Mouse (Mus musculus) forebrain, embryonic 12.5 days (tissue): ENCODE measurements around the gene Ttyh3. TPM values are rescaled to one million over a fixed set of nuclear protein-coding genes. Genes with fewer than 3 reads are reported as not detected.

Experiments used
- ATAC-seq: fragments of 200-750 bp; cut with Nextera tagmentation; 2 replicates; pipeline ENCODE4 v1.8.0; 2017; ENCODE audit warnings: moderate TSS enrichment; ENCODE audit not compliant: low FRiP score
- H3K27ac ChIP-seq: fragments of 300-500 bp; sonication (generic); 2 replicates; pipeline ENCODE4 v1.5.1; 2016; ENCODE audit warnings: mild to moderate bottlenecking
- H3K27me3 ChIP-seq: fragments of 300-500 bp; sonication (generic); 2 replicates; pipeline ENCODE4 v1.6.1; 2016; ENCODE audit warnings: mild to moderate bottlenecking
- H3K36me3 ChIP-seq: fragments of 300-500 bp; sonication (generic); replicated peaks from 2 replicates; pipeline ENCODE4 v1.6.1; 2016; ENCODE audit warnings: mild to moderate bottlenecking
- H3K4me1 ChIP-seq: fragments of 300-500 bp; sonication (generic); 2 replicates; pipeline ENCODE4 v1.6.1; 2016
- H3K4me2 ChIP-seq: fragments of 300-500 bp; sonication (generic); 2 replicates; pipeline ENCODE4 v1.6.1; 2016; ENCODE audit warnings: mild to moderate bottlenecking, moderate library complexity
- H3K4me3 ChIP-seq: fragments of 300-500 bp; sonication (generic); replicated peaks from 2 replicates; pipeline ENCODE4 v1.5.1; 2016; ENCODE audit warnings: mild to moderate bottlenecking
- H3K9ac ChIP-seq: fragments of 300-500 bp; sonication (generic); 2 replicates; pipeline ENCODE4 v1.6.1; 2016; ENCODE audit warnings: mild to moderate bottlenecking
- H3K9me3 ChIP-seq: fragments of 300-500 bp; sonication (generic); 2 replicates; pipeline ENCODE4 v1.6.1; 2016
- WGBS: fragments of 180-500 bp; shearing (Covaris S2); methylation state at CpG from one replicate; pipeline ENCODE4 v1.1.7; 2016; 5-methylcytosine and 5-hydroxymethylcytosine counted together
- polyA plus RNA-seq: library from polyadenylated mRNA; unstranded; fragments of >200 nt; fragmentation: Nextera tagmentation; extraction: Ambion mirVana; gene quantifications from 2 replicates; pipeline ENCODE4 v1.2.1, GENCODE M21; 2016

Gene Ttyh3
- polyA plus RNA-seq, 1 experiment from 2014 or later: 88.0 TPM

- Histone ChIP-seq H3K36me3 (peaks cover 98% of the 10 kb centered on the region), H3K4me1 (peaks cover 49% of the 10 kb centered on the region)
Observed at GRCm38 (mm10) chr5:140639312-140639711, 9.5 kb downstream of the Ttyh3 start.

GRCm38 (mm10) chr5:140638484-140638883, 10.3 kb downstream of the Ttyh3 start:
- no peak overlapping the region for H3K9ac ChIP-seq
- ATAC-seq: no peak
- no peaks in the 10 kb centered on the region for H3K9me3 ChIP-seq
- H3K4me2 ChIP-seq: no peak overlapping the region
- peaks cover 98% of the 10 kb centered on the region for H3K36me3 ChIP-seq
- H3K4me1 ChIP-seq: peaks cover 49% of the 10 kb centered on the region
- no peak overlapping the region for H3K4me3 ChIP-seq
- 91% methylated on average over 6 of the region's 6 CpGs for WGBS
- H3K27me3 ChIP-seq: no peaks in the 10 kb centered on the region
- no peak overlapping the region for H3K27ac ChIP-seq

More at GRCm38 (mm10) chr5:140639312-140639711, 9.5 kb downstream of the Ttyh3 start:
- H3K4me3 ChIP-seq: no peak overlapping the region
- 96% methylated on average over 4 of the region's 4 CpGs for WGBS
- H3K27ac ChIP-seq: no peak overlapping the region
- H3K9me3 ChIP-seq: no peaks in the 10 kb centered on the region
- H3K9ac ChIP-seq: no peak overlapping the region
- H3K27me3 ChIP-seq: no peaks in the 10 kb centered on the region
- ATAC-seq: no peak
- H3K4me2 ChIP-seq: no peak overlapping the region

- Histone ChIP-seq H3K9me3 (no peaks in the 10 kb centered on the region), H3K27ac (no peak overlapping the region), H3K27me3 (no peaks in the 10 kb centered on the region), H3K9ac (no peak overlapping the region), H3K36me3 (peaks cover 98% of the 10 kb centered on the region), H3K4me3 (no peak overlapping the region), H3K4me2 (no peak overlapping the region), H3K4me1 (peaks cover 46% of the 10 kb centered on the region)
- WGBS: 96% methylated on average over 3 of the region's 3 CpGs
- ATAC-seq: no peak
Observed at GRCm38 (mm10) chr5:140637989-140638388, 10.8 kb downstream of the Ttyh3 start.

GRCm38 (mm10) chr5:140637058-140637410, 11.8 kb downstream of the Ttyh3 start:
- peaks cover 99% of the 10 kb centered on the region for H3K36me3 ChIP-seq
- WGBS: 77% methylated on average over 6 of the region's 6 CpGs
- no peak overlapping the region for H3K27ac ChIP-seq

DNA sequence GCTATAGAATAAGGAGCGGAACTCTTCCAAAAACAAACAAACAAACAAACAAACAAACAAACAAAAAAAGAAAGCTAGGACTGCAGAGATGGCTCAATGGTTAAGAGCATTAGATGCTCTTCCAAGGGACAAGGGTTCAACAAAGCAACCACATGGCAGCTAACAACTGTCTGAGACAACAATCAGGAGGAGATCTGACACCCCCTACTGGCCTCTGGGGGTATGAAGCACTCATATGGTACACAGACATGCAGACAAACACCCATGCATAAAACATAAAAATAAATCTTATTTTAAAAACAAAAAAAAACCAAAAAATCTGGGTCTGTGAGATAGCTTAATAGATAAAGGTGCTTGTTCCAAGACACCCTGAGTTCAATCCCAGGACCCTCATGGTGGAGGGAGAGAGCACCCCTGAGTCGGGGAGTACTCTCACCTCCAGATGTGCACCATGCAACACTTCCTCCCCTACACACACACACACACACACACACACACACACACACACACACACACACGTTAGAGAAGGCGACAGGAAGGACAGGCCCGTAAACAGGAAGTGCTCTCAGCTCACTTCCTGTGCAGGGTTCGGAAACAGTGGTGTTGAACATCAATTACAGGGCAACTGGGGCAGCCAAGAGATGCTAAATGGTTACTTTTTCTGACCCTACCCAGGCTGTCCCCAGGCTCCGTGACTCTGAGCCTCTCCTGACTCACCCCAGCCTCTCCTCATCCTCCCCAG, 12.3 kb downstream of the Ttyh3 start:
- peaks cover 31% of the 10 kb centered on the region for H3K4me1 ChIP-seq
- no peak overlapping the region for H3K4me2 ChIP-seq
- no peaks in the 10 kb centered on the region for H3K27me3 ChIP-seq
- 91% methylated on average over 7 of the region's 7 CpGs for WGBS
- peaks cover 100% of the 10 kb centered on the region for H3K36me3 ChIP-seq
- no peak overlapping the region for H3K4me3 ChIP-seq
- no peaks in the 10 kb centered on the region for H3K9me3 ChIP-seq
- ATAC-seq: no peak
- H3K27ac ChIP-seq: no peak overlapping the region
- no peak overlapping the region for H3K9ac ChIP-seq

More at GRCm38 (mm10) chr5:140637058-140637410, 11.8 kb downstream of the Ttyh3 start:
- ATAC-seq: no peak
- Histone ChIP-seq H3K4me1 (peaks cover 37% of the 10 kb centered on the region), H3K27me3 (no peaks in the 10 kb centered on the region), H3K9me3 (no peaks in the 10 kb centered on the region), H3K9ac (no peak overlapping the region), H3K4me2 (no peak overlapping the region), H3K4me3 (no peak overlapping the region)

- WGBS: 92% methylated on average over 26 of the region's 26 CpGs
- no peak for ATAC-seq
Observed at GRCm38 (mm10) chr5:140634798-140635722, 13.8 kb downstream of the Ttyh3 start.

GRCm38 (mm10) chr5:140633432-140633831, 15.4 kb downstream of the Ttyh3 start:
- H3K9me3 ChIP-seq: 0 out of 2 replicates have a peak, but pooled peaks cover 6% of the 10 kb centered on the region
- peaks cover 10% of the 10 kb centered on the region for H3K4me1 ChIP-seq
- H3K27me3 ChIP-seq: no peaks in the 10 kb centered on the region
- H3K4me3 ChIP-seq: no peak overlapping the region
- peaks cover 100% of the 10 kb centered on the region for H3K36me3 ChIP-seq
- 91% methylated on average over 7 of the region's 7 CpGs for WGBS
- H3K4me2 ChIP-seq: no peak overlapping the region
- H3K27ac ChIP-seq: no peak overlapping the region
- no peak overlapping the region for H3K9ac ChIP-seq
- no peak for ATAC-seq

More at GRCm38 (mm10) chr5:140634798-140635722, 13.8 kb downstream of the Ttyh3 start:
- no peak overlapping the region for H3K4me2 ChIP-seq
- H3K4me1 ChIP-seq: peaks cover 20% of the 10 kb centered on the region
- H3K9ac ChIP-seq: 0 out of 2 replicates have a peak overlapping the region, but pooled peaks have one; percentile 29
- no peaks in the 10 kb centered on the region for H3K27me3 ChIP-seq
- H3K36me3 ChIP-seq: peaks cover 100% of the 10 kb centered on the region
- H3K4me3 ChIP-seq: no peak overlapping the region
- H3K9me3 ChIP-seq: no peaks in the 10 kb centered on the region
- H3K27ac ChIP-seq: no peak overlapping the region

- H3K36me3 ChIP-seq: peaks cover 99% of the 10 kb centered on the region
- H3K4me3 ChIP-seq: no peak overlapping the region
- H3K27ac ChIP-seq: no peak overlapping the region
- H3K9me3 ChIP-seq: peaks cover 13% of the 10 kb centered on the region; the same call in 1 of the 2 replicates
- no peak overlapping the region for H3K4me2 ChIP-seq
- no peak overlapping the region for H3K9ac ChIP-seq
- H3K27me3 ChIP-seq: no peaks in the 10 kb centered on the region
- H3K4me1 ChIP-seq: no peaks in the 10 kb centered on the region
- no peak for ATAC-seq
- 93% methylated on average over 9 of the region's 9 CpGs for WGBS
Observed at GRCm38 (mm10) chr5:140628995-140629394, 19.8 kb downstream of the Ttyh3 start.

DNA sequence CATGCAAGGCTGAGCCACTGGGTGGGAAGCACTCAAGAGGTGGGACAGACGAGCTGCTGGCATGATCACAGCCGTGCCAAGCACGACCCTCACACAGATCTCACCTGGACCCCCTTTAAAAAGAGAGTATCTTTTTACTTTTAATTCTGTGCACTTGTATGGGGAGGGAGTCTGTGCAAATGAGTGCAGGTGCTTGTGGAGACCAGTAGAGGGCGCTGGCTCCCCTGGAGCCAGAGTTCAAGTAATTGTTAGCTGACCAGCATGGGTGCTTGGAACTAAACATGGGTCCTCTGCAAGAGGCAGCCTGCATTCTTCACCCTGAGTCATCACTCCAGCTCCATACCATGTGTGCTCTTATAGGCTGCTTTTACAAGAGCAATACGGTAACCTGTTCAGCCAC, 21.3 kb downstream of the Ttyh3 start:
- Histone ChIP-seq H3K36me3 (peaks cover 99% of the 10 kb centered on the region), H3K4me2 (no peak overlapping the region), H3K27me3 (no peaks in the 10 kb centered on the region), H3K4me1 (no peaks in the 10 kb centered on the region), H3K4me3 (no peak overlapping the region), H3K9ac (no peak overlapping the region), H3K27ac (no peak overlapping the region), H3K9me3 (peaks cover 13% of the 10 kb centered on the region; the same call in 1 of the 2 replicates)
- 96% methylated on average over 5 of the region's 5 CpGs for WGBS
- no peak for ATAC-seq

GRCm38 (mm10) chr5:140624961-140625360, 23.9 kb downstream of the Ttyh3 start:
- no peak overlapping the region; the same call in 1 of the 2 replicates for H3K9ac ChIP-seq
- H3K9me3 ChIP-seq: peaks cover 13% of the 10 kb centered on the region; the same call in 1 of the 2 replicates
- H3K4me2 ChIP-seq: no peak overlapping the region
- H3K4me1 ChIP-seq: peaks cover 11% of the 10 kb centered on the region; the same call in 1 of the 2 replicates
- no peak for ATAC-seq
- no peaks in the 10 kb centered on the region for H3K27me3 ChIP-seq
- no peak overlapping the region; the same call in 1 of the 2 replicates for H3K27ac ChIP-seq
- 97% methylated on average over 13 of the region's 13 CpGs for WGBS
- peaks cover 89% of the 10 kb centered on the region for H3K36me3 ChIP-seq
- no peak overlapping the region for H3K4me3 ChIP-seq

DNA sequence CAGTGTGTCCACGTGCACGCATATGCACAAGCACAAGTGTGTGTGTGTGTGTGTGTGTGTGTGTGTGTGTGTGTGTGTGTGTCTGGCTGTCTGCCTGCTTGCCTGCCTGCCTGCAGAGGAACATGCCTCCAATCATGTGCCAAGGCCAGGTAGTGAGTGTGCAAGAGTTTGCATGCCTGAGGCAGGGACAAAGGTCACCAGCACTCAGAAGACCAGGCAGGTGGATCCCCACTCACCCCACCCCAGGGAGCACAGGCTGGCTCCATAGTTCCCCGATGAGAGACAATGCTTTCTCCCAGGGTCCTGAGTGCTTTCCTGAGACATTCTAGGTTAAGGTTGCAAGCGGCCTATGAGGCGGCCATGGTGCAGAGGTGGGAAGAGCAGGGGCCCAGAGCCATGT, 24.6 kb downstream of the Ttyh3 start:
- H3K9ac ChIP-seq: no peak overlapping the region
- 93% methylated on average over 5 of the region's 5 CpGs for WGBS
- no peak overlapping the region for H3K4me2 ChIP-seq
- ATAC-seq: no peak
- peaks cover 13% of the 10 kb centered on the region; the same call in 1 of the 2 replicates for H3K9me3 ChIP-seq
- no peak overlapping the region for H3K27ac ChIP-seq
- H3K4me1 ChIP-seq: peaks cover 14% of the 10 kb centered on the region; the same call in 1 of the 2 replicates
- peaks cover 82% of the 10 kb centered on the region for H3K36me3 ChIP-seq
- H3K27me3 ChIP-seq: no peaks in the 10 kb centered on the region
- H3K4me3 ChIP-seq: no peak overlapping the region

- ATAC-seq: no peak
- no peak overlapping the region for H3K9ac ChIP-seq
- peaks cover 14% of the 10 kb centered on the region; the same call in 1 of the 2 replicates for H3K4me1 ChIP-seq
- H3K9me3 ChIP-seq: peaks cover 11% of the 10 kb centered on the region; the same call in 1 of the 2 replicates
- H3K4me2 ChIP-seq: no peak overlapping the region
- H3K36me3 ChIP-seq: peaks cover 77% of the 10 kb centered on the region
- no peak overlapping the region for H3K4me3 ChIP-seq
- no peak overlapping the region for H3K27ac ChIP-seq
- H3K27me3 ChIP-seq: no peaks in the 10 kb centered on the region
- 84% methylated on average over 4 of the region's 4 CpGs for WGBS
Observed at GRCm38 (mm10) chr5:140623791-140624190, 25.0 kb downstream of the Ttyh3 start.
